Mouse (Mus musculus) retina, embryonic 14.5 days (tissue): ENCODE data around the gene Ccr1l1.
"Not testable (repeated sequence)": the region's sequence is repeated elsewhere in the genome, so short reads cannot be mapped to it uniquely, and the experiment has no call there.

ENCODE experiments used
- DNase-seq: peaks from one replicate; pipeline ENCODE4 v3.0.0-alpha.2; 2015; ENCODE audit warnings: low spot score

Ccr1l1 gene

GRCm38 (mm10) chr9:123978308-123978707, at the start of gene Ccr1l1:
Gene Ccr1l1, minus strand, starts transcription at chr9:123978408.
- DNase-seq = no peak

GRCm38 (mm10) chr9:124021672-124022071, 43.5 kb upstream of the Ccr1l1 start, which contains the start of gene Ccr3:
Gene Ccr3, plus strand, starts transcription at chr9:124021972.
- DNase-seq = no peak

GRCm38 (mm10) chr9:124019887-124020286, 41.7 kb upstream of the Ccr1l1 start:
- no peak for DNase-seq

GRCm38 (mm10) chr9:124016048-124016447, 37.8 kb upstream of the Ccr1l1 start:
- DNase-seq = no peak

- no peak for DNase-seq
These were observed 36.9 kb upstream of the Ccr1l1 start for GRCm38 (mm10) chr9:124014985-124015652.

GRCm38 (mm10) chr9:124013270-124013669, 35.1 kb upstream of the Ccr1l1 start:
- DNase-seq = no peak

- DNase-seq = no peak
These were observed 34.5 kb upstream of the Ccr1l1 start for GRCm38 (mm10) chr9:124012691-124013090.

- no peak for DNase-seq
These were observed 21.6 kb upstream of the Ccr1l1 start for GRCm38 (mm10) chr9:123999784-124000183.

- DNase-seq = no peak
These were observed 19.5 kb upstream of the Ccr1l1 start for GRCm38 (mm10) chr9:123997719-123998118.

- DNase-seq = no peak
These were observed 13.2 kb upstream of the Ccr1l1 start for GRCm38 (mm10) chr9:123991312-123991906.

- DNase-seq = no peak
These were observed 11.5 kb upstream of the Ccr1l1 start for GRCm38 (mm10) chr9:123989671-123990070.

- DNase-seq = no peak
These were observed 8.0 kb upstream of the Ccr1l1 start for GRCm38 (mm10) chr9:123986217-123986616.

- DNase-seq = no peak
These were observed 6.7 kb upstream of the Ccr1l1 start for GRCm38 (mm10) chr9:123984943-123985342.

- no peak for DNase-seq
These were observed 4.5 kb upstream of the Ccr1l1 start for GRCm38 (mm10) chr9:123982720-123983119.

- DNase-seq = no peak
These were observed 3.7 kb upstream of the Ccr1l1 start for GRCm38 (mm10) chr9:123981909-123982308.

- not testable (repeated sequence) for DNase-seq
These were observed 2.8 kb upstream of the Ccr1l1 start for GRCm38 (mm10) chr9:123980858-123981475.

- DNase-seq = no peak
These were observed 1.1 kb downstream of the Ccr1l1 start for GRCm38 (mm10) chr9:123976876-123977663.

- no peak for DNase-seq
These were observed 2.6 kb downstream of the Ccr1l1 start for GRCm38 (mm10) chr9:123975630-123976029.

- DNase-seq = no peak
These were observed 9.8 kb downstream of the Ccr1l1 start, which contains the start of gene Ccr1 for GRCm38 (mm10) chr9:123968290-123968912. Gene Ccr1, minus strand, starts transcription at chr9:123968692.

GRCm38 (mm10) chr9:123966858-123967495, 11.2 kb downstream of the Ccr1l1 start:
- DNase-seq = not testable (repeated sequence)

- DNase-seq = no peak
These were observed 13.4 kb downstream of the Ccr1l1 start for GRCm38 (mm10) chr9:123964776-123965175.
